Mouse (Mus musculus) neural tube, embryonic 15.5 days (tissue): ENCODE measurements around the gene Tmem141. TPM values are rescaled to one million over a fixed set of nuclear protein-coding genes. Genes with fewer than 3 reads are reported as not detected.
A peak's percentile ranks its signal among the peaks of the same experiment; 100 is the strongest.

Experiments
- ATAC-seq: fragments of 200-750 bp; cut with Nextera tagmentation; 2 replicates; pipeline ENCODE4 v1.8.0; 2017; ENCODE audit warnings: mild to moderate bottlenecking, moderate TSS enrichment, moderate library complexity; ENCODE audit not compliant: low FRiP score
- H3K27ac ChIP-seq: fragments of 300-500 bp; sonication (generic); replicated peaks from 2 replicates; pipeline ENCODE4 v1.5.1; 2015; ENCODE audit warnings: mild to moderate bottlenecking, inconsistent platforms
- H3K27me3 ChIP-seq: fragments of 300-500 bp; sonication (generic); replicated peaks from 2 replicates; pipeline ENCODE4 v1.6.1; 2015; ENCODE audit warnings: inconsistent platforms
- H3K36me3 ChIP-seq: fragments of 300-500 bp; sonication (generic); 2 replicates; pipeline ENCODE4 v1.6.1; 2015; ENCODE audit warnings: inconsistent platforms
- H3K4me1 ChIP-seq: fragments of 300-500 bp; sonication (generic); 2 replicates; pipeline ENCODE4 v1.6.1; 2015; ENCODE audit warnings: inconsistent platforms
- H3K4me2 ChIP-seq: fragments of 300-500 bp; sonication (generic); 2 replicates; pipeline ENCODE4 v1.6.1; 2015; ENCODE audit warnings: inconsistent platforms, mild to moderate bottlenecking, moderate library complexity
- H3K4me3 ChIP-seq: fragments of 300-500 bp; sonication (generic); replicated peaks from 2 replicates; pipeline ENCODE4 v1.5.1; 2015; ENCODE audit warnings: mild to moderate bottlenecking, inconsistent platforms
- H3K9ac ChIP-seq: fragments of 300-500 bp; sonication (generic); replicated peaks from 2 replicates; pipeline ENCODE4 v1.6.1; 2015; ENCODE audit warnings: mild to moderate bottlenecking, inconsistent platforms
- H3K9me3 ChIP-seq: fragments of 300-500 bp; sonication (generic); replicated peaks from 2 replicates; pipeline ENCODE4 v1.6.1; 2016; ENCODE audit warnings: inconsistent platforms
- WGBS: fragments of 180-500 bp; shearing (Covaris S2); methylation state at CpG from one replicate; pipeline ENCODE4 v1.1.7; 2015; ENCODE audit warnings: mixed read lengths; 5-methylcytosine and 5-hydroxymethylcytosine counted together
- polyA plus RNA-seq: library from polyadenylated mRNA; unstranded; fragments of >200 nt; fragmentation: Nextera tagmentation; extraction: Ambion mirVana; gene quantifications from 2 replicates; pipeline ENCODE4 v1.2.1, GENCODE M21; 2015

The Tmem141 gene
- polyA plus RNA-seq, 1 experiment from 2014 or later: 56.6 TPM

DNA sequence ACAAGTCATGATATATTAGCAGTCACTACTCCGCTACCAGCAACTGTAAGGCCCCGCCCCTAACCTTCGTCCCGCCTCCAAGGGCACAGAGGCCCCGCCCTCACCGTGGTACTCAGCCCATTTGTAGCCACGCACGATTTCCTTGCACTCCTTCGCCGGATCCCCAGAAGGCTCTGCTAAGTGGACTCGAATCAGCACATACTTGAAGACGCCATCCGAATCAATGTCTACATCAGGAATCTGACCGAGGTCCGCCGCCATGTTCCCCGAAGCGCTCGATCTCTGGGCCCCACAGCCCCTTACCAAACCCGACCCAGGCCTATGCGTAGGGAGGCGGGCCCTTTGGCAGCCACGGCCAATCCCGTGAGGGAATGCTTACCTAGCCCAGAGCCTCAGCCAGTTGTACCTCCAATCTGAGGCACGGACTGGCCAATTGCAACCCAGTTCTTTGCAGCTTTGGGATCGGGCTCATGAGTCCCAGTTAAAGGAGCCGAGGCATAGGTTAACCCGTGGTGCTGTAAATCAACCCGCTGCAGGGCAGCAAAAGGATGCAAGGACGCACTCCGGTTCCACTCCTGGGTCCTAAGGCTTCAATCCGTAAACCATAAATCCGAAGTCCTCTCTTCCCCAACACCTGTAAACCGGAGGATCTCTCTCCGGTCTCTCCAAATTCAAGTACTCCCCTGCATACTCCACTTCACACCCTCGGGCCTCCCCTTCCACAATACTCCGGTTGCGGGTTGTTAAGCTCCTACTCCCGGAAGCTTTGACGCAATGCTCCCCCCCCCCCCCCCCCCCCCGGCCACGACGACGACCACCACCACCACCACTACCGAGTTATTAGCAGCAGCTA is 47.0 kb downstream of the Tmem141 start, which contains the start of the genes Mamdc4 and Phpt1:
Gene Mamdc4 (minus strand): TSS at position 267 of the 853 bp plus-strand sequence.
Gene Phpt1 (minus strand): TSS at position 646 of the 853 bp plus-strand sequence.
- H3K27me3 ChIP-seq: peaks cover 38% of the 10 kb centered on the region
- H3K4me1 ChIP-seq: peaks cover 61% of the 10 kb centered on the region
- peak within 1 kb of the TSS; percentile 64 for H3K4me3 ChIP-seq
- peak within 1 kb of the TSS; percentile 82 for H3K4me2 ChIP-seq
- no peaks in the 10 kb centered on the region for H3K9me3 ChIP-seq
- ATAC-seq: peak; percentile 97
- peaks cover 20% of the 10 kb centered on the region for H3K36me3 ChIP-seq
- peak within 1 kb of the TSS; percentile 95 for H3K27ac ChIP-seq
- under 1% methylated on average over 42 of the region's 45 CpGs for WGBS
- peak within 1 kb of the TSS; percentile 51 for H3K9ac ChIP-seq

DNA sequence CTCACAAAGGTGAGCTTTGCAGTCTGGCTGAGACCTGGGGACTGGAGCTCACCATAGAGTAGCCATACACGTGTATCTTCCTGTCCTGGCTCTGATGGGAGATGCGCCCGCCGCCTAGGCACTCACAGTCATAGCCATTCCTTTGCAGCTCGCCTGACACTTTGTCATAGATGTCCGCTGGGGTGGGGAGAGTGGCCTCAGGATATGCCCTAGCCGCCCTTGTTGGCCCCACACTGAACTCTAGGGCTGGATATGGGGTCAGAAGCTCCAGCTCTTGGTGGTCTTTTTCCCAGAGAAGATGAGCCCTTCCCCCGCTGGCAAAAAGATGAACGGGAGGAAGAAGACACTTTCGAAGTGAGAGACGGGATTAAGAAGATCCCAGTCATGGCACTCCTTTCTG is 47.7 kb downstream of the Tmem141 start:
- H3K4me1 ChIP-seq: peaks cover 54% of the 10 kb centered on the region
- peak; percentile 5; the same call in 1 of the 2 replicates for ATAC-seq

GRCm38 (mm10) chr2:25573068-25573467 is 48.7 kb downstream of the Tmem141 start:
- H3K9me3 ChIP-seq: no peaks in the 10 kb centered on the region
- peak overlapping the region; percentile 64 for H3K4me3 ChIP-seq
- 86% methylated on average over 2 of the region's 2 CpGs for WGBS
- H3K27ac ChIP-seq: no peak overlapping the region
- ATAC-seq: no peak
- H3K4me1 ChIP-seq: peaks cover 44% of the 10 kb centered on the region
- no peak overlapping the region for H3K9ac ChIP-seq
- H3K36me3 ChIP-seq: peaks cover 29% of the 10 kb centered on the region
- peaks cover 21% of the 10 kb centered on the region for H3K27me3 ChIP-seq
- H3K4me2 ChIP-seq: peak overlapping the region; percentile 82

More for the DNA sequence above, 47.7 kb downstream of the Tmem141 start:
- peaks cover 32% of the 10 kb centered on the region for H3K27me3 ChIP-seq
- H3K9me3 ChIP-seq: no peaks in the 10 kb centered on the region
- peak overlapping the region; percentile 82 for H3K4me2 ChIP-seq
- peak overlapping the region; percentile 95 for H3K27ac ChIP-seq
- H3K9ac ChIP-seq: peak overlapping the region; percentile 51
- H3K4me3 ChIP-seq: peak overlapping the region; percentile 64
- WGBS: 13% methylated on average over 11 of the region's 11 CpGs
- H3K36me3 ChIP-seq: peaks cover 26% of the 10 kb centered on the region

- no peaks in the 10 kb centered on the region for H3K9me3 ChIP-seq
- 94% methylated on average over 4 of the region's 4 CpGs for WGBS
- no peak overlapping the region for H3K4me3 ChIP-seq
- peaks cover 25% of the 10 kb centered on the region for H3K36me3 ChIP-seq
- H3K27me3 ChIP-seq: peaks cover 2% of the 10 kb centered on the region
- H3K27ac ChIP-seq: no peak overlapping the region
- no peak overlapping the region for H3K4me2 ChIP-seq
- H3K9ac ChIP-seq: no peak overlapping the region
- peaks cover 29% of the 10 kb centered on the region for H3K4me1 ChIP-seq
- ATAC-seq: no peak
These were observed 50.6 kb downstream of the Tmem141 start for GRCm38 (mm10) chr2:25571221-25571620.

Other genes starting within 250 kb of the Tmem141 start
- 10.6 and 16.3 TPM in 2 replicates for gene Sapcd2, start 249.7 kb downstream of the Tmem141 start, polyA plus RNA-seq
- gene Entpd2, start 226.1 kb downstream of the Tmem141 start, polyA plus RNA-seq: 9.6 TPM in 2 replicates
- gene Npdc1, start 222.7 kb downstream of the Tmem141 start, polyA plus RNA-seq: 398 and 483 TPM in 2 replicates
- gene Fut7, start 198.7 kb downstream of the Tmem141 start, polyA plus RNA-seq: 0.13 and 0.38 TPM in 2 replicates
- gene Abca2, start 193.3 kb downstream of the Tmem141 start, polyA plus RNA-seq: 11.2 and 13.4 TPM in 2 replicates
- 1.8 and 2.0 TPM in 2 replicates for gene Clic3, start 165.2 kb downstream of the Tmem141 start, polyA plus RNA-seq
- gene Paxx, start 160.9 kb downstream of the Tmem141 start, polyA plus RNA-seq: 100 and 120 TPM in 2 replicates
- 40.1 and 116 TPM in 2 replicates for gene Ptgds, start 152.0 kb downstream of the Tmem141 start, polyA plus RNA-seq
- not detected in 2 replicates for gene Lcn12, start 128.1 kb downstream of the Tmem141 start, polyA plus RNA-seq
- 128 and 134 TPM in 2 replicates for gene Fbxw5, start 121.3 kb downstream of the Tmem141 start, polyA plus RNA-seq
- 6.3 and 6.4 TPM in 2 replicates for gene C8g, start 120.3 kb downstream of the Tmem141 start, polyA plus RNA-seq
- gene Traf2, start 75.1 kb downstream of the Tmem141 start, polyA plus RNA-seq: 15.4 and 21.1 TPM in 2 replicates
- gene Edf1, start 64.2 kb downstream of the Tmem141 start, polyA plus RNA-seq: 400 and 433 TPM in 2 replicates
- 2.3 and 33.0 TPM in 2 replicates for gene Mamdc4, start 47.2 kb downstream of the Tmem141 start, polyA plus RNA-seq
- gene Phpt1, start 46.8 kb downstream of the Tmem141 start, polyA plus RNA-seq: 159 and 181 TPM in 2 replicates
- gene Ajm1, start 40.2 kb downstream of the Tmem141 start, polyA plus RNA-seq: 14.5 and 18.9 TPM in 2 replicates
- gene Rabl6, start 13.5 kb downstream of the Tmem141 start, polyA plus RNA-seq: 66.8 and 69.6 TPM in 2 replicates
- 0.23 and 0.27 TPM in 2 replicates for gene Ccdc183, start 4.3 kb downstream of the Tmem141 start, polyA plus RNA-seq
- 2.7 and 3.8 TPM in 2 replicates for gene Fcna, start 6.0 kb upstream of the Tmem141 start, polyA plus RNA-seq
- not detected in 2 replicates for gene Lcn8, start 31.1 kb upstream of the Tmem141 start, polyA plus RNA-seq
- not detected in 2 replicates for gene Lcn5, start 35.9 kb upstream of the Tmem141 start, polyA plus RNA-seq
- not detected in 2 replicates for gene Lcn6, start 54.8 kb upstream of the Tmem141 start, polyA plus RNA-seq
- not detected in 2 replicates for gene Lcn10, start 60.7 kb upstream of the Tmem141 start, polyA plus RNA-seq
- gene Obp2a, start 78.0 kb upstream of the Tmem141 start, polyA plus RNA-seq: not detected in 2 replicates
- gene Bmyc, start 84.7 kb upstream of the Tmem141 start, polyA plus RNA-seq: 162 and 177 TPM in 2 replicates
- gene Obp2b, start 115.0 kb upstream of the Tmem141 start, polyA plus RNA-seq: not detected in 2 replicates
- gene Lcn3, start 143.6 kb upstream of the Tmem141 start, polyA plus RNA-seq: not detected in 2 replicates
- gene Lcn11, start 155.0 kb upstream of the Tmem141 start, polyA plus RNA-seq: not detected in 2 replicates
- 0.33 TPM in 1 of 2 replicates, not detected in the other for gene Gm13539, start 160.3 kb upstream of the Tmem141 start, polyA plus RNA-seq
- gene Glt6d1, start 193.8 kb upstream of the Tmem141 start, polyA plus RNA-seq: not detected in 2 replicates
- gene Lcn9, start 201.1 kb upstream of the Tmem141 start, polyA plus RNA-seq: not detected in 2 replicates
- not detected in 2 replicates for gene Sohlh1, start 225.2 kb upstream of the Tmem141 start, polyA plus RNA-seq
- 21.3 and 23.7 TPM in 2 replicates for gene Kcnt1, start 241.7 kb upstream of the Tmem141 start, polyA plus RNA-seq